Mouse (Mus musculus) brain, embryonic 14.5 days (tissue): ENCODE results near the gene Ino80d.

Source experiments
- CTCF ChIP-seq: fragments of 200-500 bp; IDR thresholded peaks from 2 replicates; pipeline ENCODE4 v1.5.1; 2012; ENCODE audit warnings: inconsistent platforms, mild to moderate bottlenecking, moderate library complexity, borderline replicate concordance; ENCODE audit not compliant: insufficient read depth, insufficient read length; ENCODE audit errors: extremely low read depth
- POLR2A ChIP-seq: fragments of 200-500 bp; IDR thresholded peaks from 2 replicates; pipeline ENCODE4 v1.6.1; 2012; ENCODE audit warnings: mild to moderate bottlenecking, inconsistent platforms, borderline replicate concordance; ENCODE audit not compliant: poor library complexity, insufficient read depth, insufficient read length, severe bottlenecking; ENCODE audit errors: extremely low read depth

GRCm38 (mm10) chr1:63047983-63048382 is 66.5 kb downstream of the Ino80d start:
- TF ChIP-seq POLR2A: no peak
- 0 out of 2 replicates have a peak, but pooled peaks have one; percentile 7 for TF ChIP-seq CTCF
